Mouse (Mus musculus) lung, adult 2 months (tissue): ENCODE measurements around the gene Fkbp7.

Experiments
- CTCF ChIP-seq: fragments of 200-500 bp; IDR thresholded peaks from 2 replicates; pipeline ENCODE4 v1.5.1; 2011; ENCODE audit warnings: mild to moderate bottlenecking, low read length, control low read depth; ENCODE audit not compliant: insufficient read depth
- POLR2A ChIP-seq: fragments of 200-500 bp; IDR thresholded peaks from 2 replicates; pipeline ENCODE4 v1.6.1; 2011; ENCODE audit warnings: low read depth, mild to moderate bottlenecking, control low read depth, low read length, borderline replicate concordance; ENCODE audit errors: extremely low read depth

- TF ChIP-seq CTCF, result no peak
- no peak for TF ChIP-seq POLR2A
Measured at GRCm38 (mm10) chr2:76688162-76688561, 15.2 kb upstream of the Fkbp7 start.
